Mouse (Mus musculus) stomach, embryonic 14.5 days (tissue): ENCODE measurements at regions not wholly inside any gene's neighbourhood (a gene's known extent, or its start where the extent isn't known, plus 50 kb on each side); places are given as distances from the start of the nearest gene placed in this dataset.

ENCODE experiments used
- ATAC-seq: fragments of 200-750 bp; cut with Nextera tagmentation; 2 replicates; pipeline ENCODE4 v1.8.0; 2017; ENCODE audit warnings: low read depth, moderate TSS enrichment; ENCODE audit not compliant: insufficient number of reproducible peaks, insufficient read depth, low FRiP score
- H3K27ac ChIP-seq: fragments of 300-500 bp; sonication (generic); 2 replicates; pipeline ENCODE4 v1.5.1; 2014; ENCODE audit warnings: mild to moderate bottlenecking, low read length, moderate library complexity, mixed read lengths
- H3K27me3 ChIP-seq: fragments of 300-500 bp; sonication (generic); 2 replicates; pipeline ENCODE4 v1.6.1; 2014; ENCODE audit warnings: low read length, control low read depth, mixed read lengths; ENCODE audit not compliant: control insufficient read depth, insufficient read depth
- H3K36me3 ChIP-seq: fragments of 300-500 bp; sonication (generic); 2 replicates; pipeline ENCODE4 v1.6.1; 2014; ENCODE audit warnings: mild to moderate bottlenecking, control low read depth, low read length, moderate library complexity, mixed read lengths; ENCODE audit not compliant: control insufficient read depth, insufficient read depth
- H3K4me1 ChIP-seq: fragments of 300-500 bp; sonication (generic); 2 replicates; pipeline ENCODE4 v1.6.1; 2014; ENCODE audit warnings: low read length, control low read depth, mixed read lengths; ENCODE audit not compliant: control insufficient read depth, insufficient read depth
- H3K4me2 ChIP-seq: fragments of 300-500 bp; sonication (generic); replicated peaks from 2 replicates; pipeline ENCODE4 v1.6.1; 2014; ENCODE audit warnings: low read depth, low read length, control low read depth
- H3K4me3 ChIP-seq: fragments of 300-500 bp; sonication (generic); 2 replicates; pipeline ENCODE4 v1.5.1; 2014; ENCODE audit warnings: low read depth, low read length, control low read depth
- H3K9ac ChIP-seq: fragments of 300-500 bp; sonication (generic); replicated peaks from 2 replicates; pipeline ENCODE4 v1.6.1; 2014; ENCODE audit warnings: low read depth, mild to moderate bottlenecking, control low read depth, low read length, moderate library complexity, mixed read lengths
- H3K9me3 ChIP-seq: fragments of 300-500 bp; sonication (generic); 2 replicates; pipeline ENCODE4 v1.6.1; 2016; ENCODE audit warnings: low read depth, low read length, control low read depth; ENCODE audit not compliant: control insufficient read depth
- WGBS: fragments of 180-500 bp; shearing (Covaris S2); extraction: QIAGEN DNeasy Blood & Tissue Kit; methylation state at CpG from one replicate; pipeline ENCODE4 v1.1.7; 2014; 5-methylcytosine and 5-hydroxymethylcytosine counted together

GRCm38 (mm10) chr3:68771579-68771978 lies 81.1 kb downstream of the Il12a start:
- no peaks in the 10 kb centered on the region for H3K9me3 ChIP-seq
- no peaks in the 10 kb centered on the region for H3K36me3 ChIP-seq
- no peak overlapping the region for H3K4me2 ChIP-seq
- 91% methylated on average over 3 of the region's 3 CpGs for WGBS
- no peaks in the 10 kb centered on the region for H3K27me3 ChIP-seq
- no peak overlapping the region for H3K4me3 ChIP-seq
- ATAC-seq: no peak
- no peak overlapping the region for H3K9ac ChIP-seq
- no peaks in the 10 kb centered on the region for H3K4me1 ChIP-seq
- no peak overlapping the region for H3K27ac ChIP-seq

- Histone ChIP-seq H3K4me1 (0 out of 2 replicates have a peak, but pooled peaks cover 7% of the 10 kb centered on the region), H3K9ac (no peak overlapping the region), H3K36me3 (no peaks in the 10 kb centered on the region), H3K4me2 (no peak overlapping the region), H3K9me3 (no peaks in the 10 kb centered on the region), H3K4me3 (no peak overlapping the region), H3K27ac (no peak overlapping the region), H3K27me3 (no peaks in the 10 kb centered on the region)
- ATAC-seq: no peak
- WGBS: 67% methylated on average over 2 of the region's 2 CpGs
Observed at GRCm38 (mm10) chr3:68777801-68778200, 87.4 kb downstream of the Il12a start.

GRCm38 (mm10) chr3:68778354-68779040 lies 88.1 kb downstream of the Il12a start:
- Histone ChIP-seq H3K27ac (no peak overlapping the region), H3K9ac (no peak overlapping the region), H3K9me3 (no peaks in the 10 kb centered on the region), H3K36me3 (no peaks in the 10 kb centered on the region), H3K27me3 (no peaks in the 10 kb centered on the region), H3K4me1 (0 out of 2 replicates have a peak, but pooled peaks cover 10% of the 10 kb centered on the region), H3K4me2 (no peak overlapping the region), H3K4me3 (no peak overlapping the region)
- 77% methylated on average over 16 of the region's 16 CpGs for WGBS
- no peak for ATAC-seq

GRCm38 (mm10) chr3:68780843-68781242 lies 88.5 kb upstream of the 1110032F04Rik start:
- no peak overlapping the region for H3K27ac ChIP-seq
- no peak for ATAC-seq
- 0 out of 2 replicates have a peak, but pooled peaks cover 10% of the 10 kb centered on the region for H3K4me1 ChIP-seq
- no peak overlapping the region for H3K9ac ChIP-seq
- H3K4me2 ChIP-seq: no peak overlapping the region
- H3K4me3 ChIP-seq: no peak overlapping the region
- no peaks in the 10 kb centered on the region for H3K36me3 ChIP-seq
- H3K27me3 ChIP-seq: no peaks in the 10 kb centered on the region
- 46% methylated on average over 7 of the region's 7 CpGs for WGBS
- no peaks in the 10 kb centered on the region for H3K9me3 ChIP-seq

- WGBS: 64% methylated on average over 2 of the region's 2 CpGs
- Histone ChIP-seq H3K4me2 (no peak overlapping the region), H3K9ac (no peak overlapping the region), H3K4me3 (no peak overlapping the region), H3K36me3 (no peaks in the 10 kb centered on the region), H3K9me3 (no peaks in the 10 kb centered on the region), H3K27ac (no peak overlapping the region), H3K27me3 (no peaks in the 10 kb centered on the region), H3K4me1 (0 out of 2 replicates have a peak, but pooled peaks cover 10% of the 10 kb centered on the region)
- no peak for ATAC-seq
Observed at GRCm38 (mm10) chr3:68781466-68781865, 87.9 kb upstream of the 1110032F04Rik start.

- WGBS: 33% methylated on average over 4 of the region's 4 CpGs
Observed at GRCm38 (mm10) chr3:68782363-68782762, 87.0 kb upstream of the 1110032F04Rik start.

GRCm38 (mm10) chr3:68783666-68784416 lies 85.5 kb upstream of the 1110032F04Rik start:
- Histone ChIP-seq H3K36me3 (no peaks in the 10 kb centered on the region), H3K9ac (no peak overlapping the region), H3K27ac (no peak overlapping the region), H3K4me1 (0 out of 2 replicates have a peak, but pooled peaks cover 10% of the 10 kb centered on the region), H3K27me3 (no peaks in the 10 kb centered on the region), H3K4me2 (no peak overlapping the region), H3K4me3 (no peak overlapping the region), H3K9me3 (no peaks in the 10 kb centered on the region)
- 42% methylated on average over 7 of the region's 7 CpGs for WGBS
- ATAC-seq: no peak

More at GRCm38 (mm10) chr3:68782363-68782762, 87.0 kb upstream of the 1110032F04Rik start:
- H3K36me3 ChIP-seq: no peaks in the 10 kb centered on the region
- ATAC-seq: no peak
- no peak overlapping the region for H3K4me2 ChIP-seq
- H3K9me3 ChIP-seq: no peaks in the 10 kb centered on the region
- no peaks in the 10 kb centered on the region for H3K27me3 ChIP-seq
- 0 out of 2 replicates have a peak, but pooled peaks cover 10% of the 10 kb centered on the region for H3K4me1 ChIP-seq
- H3K9ac ChIP-seq: no peak overlapping the region
- H3K27ac ChIP-seq: no peak overlapping the region
- H3K4me3 ChIP-seq: no peak overlapping the region

GRCm38 (mm10) chr3:68786771-68787170 lies 82.6 kb upstream of the 1110032F04Rik start:
- no peak overlapping the region for H3K9ac ChIP-seq
- no peaks in the 10 kb centered on the region for H3K27me3 ChIP-seq
- H3K4me1 ChIP-seq: 0 out of 2 replicates have a peak, but pooled peaks cover 10% of the 10 kb centered on the region
- no peaks in the 10 kb centered on the region for H3K9me3 ChIP-seq
- ATAC-seq: no peak
- H3K27ac ChIP-seq: no peak overlapping the region
- H3K36me3 ChIP-seq: no peaks in the 10 kb centered on the region
- H3K4me3 ChIP-seq: no peak overlapping the region
- H3K4me2 ChIP-seq: no peak overlapping the region
- WGBS: 75% methylated on average over 3 of the region's 3 CpGs
